Mouse (Mus musculus): Measurements from ENCODE around the gene Podnl1.

DNA sequence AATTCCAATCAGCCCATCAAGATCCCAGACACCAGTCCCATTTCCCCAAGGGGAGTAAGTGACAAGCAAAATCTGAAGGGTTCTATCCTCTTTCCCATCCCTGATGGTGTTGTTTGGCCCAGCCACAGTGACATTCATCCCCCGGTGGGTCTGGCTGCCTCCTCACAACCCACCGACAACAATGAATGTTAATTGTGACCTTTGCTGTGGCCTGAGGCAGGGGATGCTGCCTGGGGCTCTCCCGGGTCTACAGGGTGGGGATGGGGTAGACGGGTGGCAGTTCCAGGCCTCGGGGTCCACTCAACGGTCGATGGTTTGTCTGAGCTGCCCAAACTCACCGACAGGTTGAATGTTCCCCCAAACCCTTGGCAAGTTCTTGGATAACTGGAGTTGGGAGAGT, 52.8 kb downstream of the Podnl1 start:
- TF ChIP-seq CTCF (IDR thresholded peaks at IDR 0.05; ENCODE audit: control insufficient read depth, insufficient read depth, low read length) = no peak
- no peak for TF ChIP-seq POLR2A (IDR thresholded peaks at IDR 0.05; ENCODE audit: borderline replicate concordance, control insufficient read depth, low read depth, low read length)

Data from bone marrow, adult 2 months (tissue).